9 mouse cellular contexts compared by ENCODE assay signal in genomic region chr9:116114339-116114738, GRCm38 (mm10).
DNase-seq lines count a peak whose midpoint lies in the region; ATAC-seq lines count a peak whose summit lies in the region.
"Had no signal": no experiment of that assay in that cellular context is flagged by ENCODE, and none has a peak within 500 bp of the region (broad histone marks: within the 10 kb centered on the region; RNA-seq: fewer than 3 reads in every experiment).

No protein-coding gene starts in this region.

- H3K9me3 ChIP-seq in heart, embryonic 13.5 days, result no peaks in the 10 kb centered on the region
- H3K9me3 ChIP-seq: midbrain, embryonic 15.5 days had no signal

- H3K27me3 ChIP-seq in heart, embryonic 13.5 days (replicated peaks), result no peaks in the 10 kb centered on the region
- H3K27me3 ChIP-seq: midbrain, embryonic 15.5 days had no signal

- peaks cover 58% of the 10 kb centered on the region for H3K36me3 ChIP-seq in heart, embryonic 13.5 days
- H3K36me3 ChIP-seq: midbrain, embryonic 15.5 days had no signal

- peaks cover 25% of the 10 kb centered on the region for H3K4me1 ChIP-seq in heart, embryonic 13.5 days
- H3K4me1 ChIP-seq: midbrain, embryonic 15.5 days had no signal

- peak; percentile 90 for ATAC-seq in CD4-positive, CD25-positive, alpha-beta regulatory T cell, adult 4 months
- no peak for ATAC-seq in heart, embryonic 13.5 days (ENCODE audit: extremely low read depth, insufficient number of reproducible peaks, low FRiP score, low TSS enrichment)
- ATAC-seq: midbrain, embryonic 15.5 days had no signal

- H3K4me2 ChIP-seq in heart, embryonic 13.5 days, result no peak overlapping the region
- H3K4me2 ChIP-seq: midbrain, embryonic 15.5 days had no signal

- H3K9ac ChIP-seq in heart, embryonic 13.5 days, result no peak overlapping the region
- H3K9ac ChIP-seq: midbrain, embryonic 15.5 days had no signal

- H3K4me3 ChIP-seq in heart, embryonic 13.5 days, result no peak overlapping the region
- H3K4me3 ChIP-seq: midbrain, embryonic 15.5 days had no signal

- WGBS in heart, embryonic 13.5 days, result 26% methylated on average over 4 of the region's 4 CpGs

- DNase-seq in adrenal gland, adult 2 months, result peak; percentile 55
- no peak for DNase-seq in adrenal gland, postnatal 4 days (ENCODE audit: low spot score in 2 of 2)
- DNase-seq in kidney, postnatal 25 days, result peak; percentile 77 to 82
- DNase-seq in left cerebral cortex, adult 8-10 months (ENCODE audit: low spot score in 2 of 2), result no peak
- no peak for DNase-seq in adipocyte (ENCODE audit: low spot score)
- DNase-seq in frontal cortex, postnatal 25 days (ENCODE audit: low spot score in 2 of 2), result no peak

- 0 out of 2 replicates have a peak overlapping the region, but pooled peaks have one; percentile 42 for H3K27ac ChIP-seq in heart, embryonic 13.5 days (replicated peaks)
- H3K27ac ChIP-seq: midbrain, embryonic 15.5 days had no signal

Comparison
In these comparisons a context has a peak if more than half of its experiments do, and no peak if none do; other contexts are left out.
1. DNase-seq: peak in adrenal gland, adult 2 months (single experiment) and kidney, postnatal 25 days (2 of 2); none in adrenal gland, postnatal 4 days (0 of 2), left cerebral cortex, adult 8-10 months (0 of 2), adipocyte (single experiment) and frontal cortex, postnatal 25 days (0 of 2).